Mouse (Mus musculus) lung, postnatal 0 days (tissue): ENCODE results near the gene Clpsl2.

Source experiments
- CTCF ChIP-seq: IDR thresholded peaks from 2 replicates; pipeline ENCODE4 v1.5.1; 2016; ENCODE audit warnings: antibody characterized with exemption, mild to moderate bottlenecking
- EP300 ChIP-seq: IDR thresholded peaks from 2 replicates; pipeline ENCODE4 v1.6.1; 2016; ENCODE audit warnings: antibody characterized with exemption, mild to moderate bottlenecking, control low read depth

DNA sequence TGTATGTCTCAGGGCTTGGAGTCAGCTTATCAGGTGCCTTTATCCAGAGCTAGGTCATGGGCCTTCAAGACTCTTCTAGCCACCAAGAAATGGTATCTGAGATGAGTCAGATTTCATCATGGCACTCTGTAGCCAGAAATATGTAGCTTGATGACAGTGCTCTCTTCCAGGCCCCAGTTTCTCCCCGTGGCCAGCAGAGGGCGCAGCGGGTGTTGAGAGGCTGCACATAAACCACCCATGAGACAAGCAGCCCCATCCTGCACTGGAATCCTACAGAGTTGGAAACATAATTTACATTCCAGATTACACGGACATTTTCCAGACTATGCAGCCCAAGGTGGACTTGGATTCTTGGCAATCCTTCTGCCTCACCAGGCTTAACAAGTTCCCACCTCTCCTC is 43.8 kb downstream of the Clpsl2 start:
- no peak for TF ChIP-seq EP300
- TF ChIP-seq CTCF = peak; percentile 89
